Mouse (Mus musculus) myocyte (in vitro differentiated cells): Measurements from ENCODE around the gene Cracr2a. TPM values are rescaled to one million over a fixed set of nuclear protein-coding genes. Genes with fewer than 3 reads are reported as not detected.

Source experiments
- H3K27me3 ChIP-seq: one replicate; pipeline ENCODE4 v1.6.1; 2011; ENCODE audit not compliant: control insufficient read depth, insufficient read depth, insufficient read length
- H3K36me3 ChIP-seq: one replicate; pipeline ENCODE4 v1.6.1; 2011; ENCODE audit not compliant: control insufficient read depth, insufficient read depth
- H3K4me2 ChIP-seq: one replicate; pipeline ENCODE4 v1.6.1; 2011; ENCODE audit warnings: low read depth, control low read depth
- H3K4me3 ChIP-seq: one replicate; pipeline ENCODE4 v1.5.1; 2011; ENCODE audit warnings: mild to moderate bottlenecking, control low read depth, moderate library complexity
- H3K79me2 ChIP-seq: one replicate; pipeline ENCODE4 v1.6.1; 2011; ENCODE audit not compliant: control insufficient read depth, insufficient read depth
- H3ac ChIP-seq: one replicate; pipeline ENCODE4 v1.6.1; 2011; ENCODE audit not compliant: control insufficient read depth, insufficient read length
- CEBPB ChIP-seq: IDR thresholded peaks from 2 replicates; pipeline ENCODE4 v1.6.1; 2011; ENCODE audit warnings: mild to moderate bottlenecking, moderate library complexity; ENCODE audit not compliant: poor library complexity, insufficient read depth, severe bottlenecking
- E2F4 ChIP-seq: IDR thresholded peaks from one replicate; pipeline ENCODE4 v1.6.1; 2011; ENCODE audit warnings: mild to moderate bottlenecking, control low read depth, moderate library complexity; ENCODE audit not compliant: insufficient read depth
- MAX ChIP-seq: IDR thresholded peaks from one replicate; pipeline ENCODE4 v1.6.1; 2011; ENCODE audit warnings: low read depth, mild to moderate bottlenecking, control low read depth
- MYOD1 ChIP-seq, 3 experiments: IDR thresholded peaks; one replicate each; pipeline ENCODE4 v1.6.1; 2011; ENCODE audit warnings: control low read depth in 2 of 3, low read depth in 2 of 3, mild to moderate bottlenecking in 2 of 3, moderate library complexity in 1 of 3; ENCODE audit not compliant: insufficient read length in 2 of 3, control insufficient read depth in 1 of 3
- MYOG ChIP-seq, 3 experiments: IDR thresholded peaks; one replicate each; pipeline ENCODE4 v1.6.1; 2011; ENCODE audit warnings: control low read depth in 2 of 3, low read depth in 2 of 3, mild to moderate bottlenecking in 2 of 3; ENCODE audit not compliant: insufficient read length in 2 of 3, control insufficient read depth in 1 of 3, insufficient read depth in 1 of 3
- POLR2A ChIP-seq: IDR thresholded peaks from one replicate; pipeline ENCODE4 v1.6.1; 2011; ENCODE audit warnings: low read depth, mild to moderate bottlenecking, control low read depth, moderate library complexity; ENCODE audit not compliant: insufficient read length
- POLR2AphosphoS2 ChIP-seq: IDR thresholded peaks from one replicate; pipeline ENCODE4 v1.6.1; 2011; ENCODE audit warnings: low read depth, control low read depth; ENCODE audit not compliant: insufficient read length
- REST ChIP-seq: IDR thresholded peaks from one replicate; pipeline ENCODE4 v1.6.1; 2011; ENCODE audit warnings: mild to moderate bottlenecking, control low read depth, moderate library complexity; ENCODE audit not compliant: insufficient read depth, insufficient read length
- SRF ChIP-seq: IDR thresholded peaks from one replicate; pipeline ENCODE4 v1.6.1; 2011; ENCODE audit warnings: low read depth; ENCODE audit not compliant: control insufficient read depth, insufficient read length
- TCF12 ChIP-seq: IDR thresholded peaks from one replicate; pipeline ENCODE4 v1.6.1; 2011; ENCODE audit warnings: mild to moderate bottlenecking, control low read depth; ENCODE audit not compliant: poor library complexity, insufficient read depth, severe bottlenecking
- TCF3 ChIP-seq: IDR thresholded peaks from one replicate; pipeline ENCODE4 v1.6.1; 2011; ENCODE audit warnings: low read depth, control low read depth; ENCODE audit not compliant: insufficient read length
- USF1 ChIP-seq: IDR thresholded peaks from one replicate; pipeline ENCODE4 v1.6.1; 2011; ENCODE audit warnings: low read depth, mild to moderate bottlenecking, control low read depth, moderate library complexity
- polyA plus RNA-seq: library from polyadenylated mRNA; unstranded; fragments of >200 nt; fragmentation: generic; extraction: Trizol; gene quantifications from one replicate; pipeline ENCODE4 v1.2.1, GENCODE M21; 2012; ENCODE audit warnings: missing spikeins

Gene Cracr2a
- polyA plus RNA-seq, 1 experiment, result not detected

GRCm38 (mm10) chr6:127524442-127524841 is 36.7 kb upstream of the Cracr2a start:
- no peak for TF ChIP-seq POLR2AphosphoS2
- no peak for TF ChIP-seq POLR2A
- TF ChIP-seq TCF3, result no peak
- TF ChIP-seq MYOG (IDR thresholded peaks at IDR 0.05; ENCODE audit: control insufficient read depth in 1 of 3, insufficient read depth in 1 of 3, insufficient read length in 2 of 3, low read depth in 2 of 3), result no peak
- no peak for TF ChIP-seq TCF12
- TF ChIP-seq MYOD1 (IDR thresholded peaks at IDR 0.05; ENCODE audit: control insufficient read depth in 1 of 3, insufficient read length in 2 of 3, low read depth in 2 of 3), result no peak
- TF ChIP-seq USF1, result no peak
- no peak for TF ChIP-seq CEBPB
- TF ChIP-seq SRF, result no peak
- no peak for TF ChIP-seq REST
- no peak for TF ChIP-seq MAX
- no peak for TF ChIP-seq E2F4

GRCm38 (mm10) chr6:127528625-127529024 is 32.5 kb upstream of the Cracr2a start:
- no peak overlapping the region for H3ac ChIP-seq
- H3K36me3 ChIP-seq, result no peaks in the 10 kb centered on the region
- H3K79me2 ChIP-seq, result no peaks in the 10 kb centered on the region
- no peak overlapping the region for H3K4me2 ChIP-seq
- no peak overlapping the region for H3K4me3 ChIP-seq
- TF ChIP-seq MYOD1 (IDR thresholded peaks at IDR 0.05; ENCODE audit: control insufficient read depth in 1 of 3, insufficient read length in 2 of 3, low read depth in 2 of 3) (no peak), MYOG (IDR thresholded peaks at IDR 0.05; ENCODE audit: control insufficient read depth in 1 of 3, insufficient read depth in 1 of 3, insufficient read length in 2 of 3, low read depth in 2 of 3) (no peak), USF1 (no peak), CEBPB (no peak), TCF3 (no peak), POLR2A (no peak), E2F4 (no peak), REST (no peak), POLR2AphosphoS2 (no peak), TCF12 (no peak), MAX (no peak), SRF (no peak)
- no peaks in the 10 kb centered on the region for H3K27me3 ChIP-seq

More at GRCm38 (mm10) chr6:127524442-127524841, 36.7 kb upstream of the Cracr2a start:
- no peaks in the 10 kb centered on the region for H3K79me2 ChIP-seq
- no peak overlapping the region for H3K4me3 ChIP-seq
- no peak overlapping the region for H3K4me2 ChIP-seq
- no peak overlapping the region for H3ac ChIP-seq
- H3K27me3 ChIP-seq, result no peaks in the 10 kb centered on the region
- no peaks in the 10 kb centered on the region for H3K36me3 ChIP-seq

GRCm38 (mm10) chr6:127529451-127529850 is 31.7 kb upstream of the Cracr2a start:
- no peak overlapping the region for H3K4me2 ChIP-seq
- no peak for TF ChIP-seq POLR2A
- no peak overlapping the region for H3K4me3 ChIP-seq
- no peaks in the 10 kb centered on the region for H3K79me2 ChIP-seq
- H3ac ChIP-seq, result no peak overlapping the region
- no peaks in the 10 kb centered on the region for H3K27me3 ChIP-seq
- no peaks in the 10 kb centered on the region for H3K36me3 ChIP-seq

GRCm38 (mm10) chr6:127530206-127530605 is 30.9 kb upstream of the Cracr2a start:
- no peaks in the 10 kb centered on the region for H3K27me3 ChIP-seq
- H3K4me3 ChIP-seq, result no peak overlapping the region
- H3K79me2 ChIP-seq, result no peaks in the 10 kb centered on the region
- H3K36me3 ChIP-seq, result no peaks in the 10 kb centered on the region
- TF ChIP-seq SRF (no peak), CEBPB (no peak), MAX (no peak), TCF12 (no peak), MYOD1 (IDR thresholded peaks at IDR 0.05; ENCODE audit: control insufficient read depth in 1 of 3, insufficient read length in 2 of 3, low read depth in 2 of 3) (no peak), TCF3 (no peak), USF1 (no peak), POLR2AphosphoS2 (no peak), MYOG (IDR thresholded peaks at IDR 0.05; ENCODE audit: control insufficient read depth in 1 of 3, insufficient read depth in 1 of 3, insufficient read length in 2 of 3, low read depth in 2 of 3) (no peak), REST (no peak), POLR2A (no peak), E2F4 (no peak)
- H3K4me2 ChIP-seq, result no peak overlapping the region
- no peak overlapping the region for H3ac ChIP-seq

- no peaks in the 10 kb centered on the region for H3K27me3 ChIP-seq
- no peak overlapping the region for H3K4me2 ChIP-seq
- TF ChIP-seq POLR2A (no peak), REST (no peak), SRF (no peak), TCF3 (no peak), MAX (no peak), MYOD1 (IDR thresholded peaks at IDR 0.05; ENCODE audit: control insufficient read depth in 1 of 3, insufficient read length in 2 of 3, low read depth in 2 of 3) (no peak), POLR2AphosphoS2 (no peak)
- no peak overlapping the region for H3ac ChIP-seq
- no peak overlapping the region for H3K4me3 ChIP-seq
- H3K79me2 ChIP-seq, result no peaks in the 10 kb centered on the region
- no peaks in the 10 kb centered on the region for H3K36me3 ChIP-seq
These were observed 29.5 kb upstream of the Cracr2a start for GRCm38 (mm10) chr6:127531412-127532205.
